Mouse (Mus musculus): ENCODE measurements around the gene Zscan5b.
A peak's percentile ranks its signal among the peaks of the same experiment; 100 is the strongest.
"Not testable (repeated sequence)": the region's sequence is repeated elsewhere in the genome, so short reads cannot be mapped to it uniquely, and the experiment has no call there.

The Zscan5b gene

DNA sequence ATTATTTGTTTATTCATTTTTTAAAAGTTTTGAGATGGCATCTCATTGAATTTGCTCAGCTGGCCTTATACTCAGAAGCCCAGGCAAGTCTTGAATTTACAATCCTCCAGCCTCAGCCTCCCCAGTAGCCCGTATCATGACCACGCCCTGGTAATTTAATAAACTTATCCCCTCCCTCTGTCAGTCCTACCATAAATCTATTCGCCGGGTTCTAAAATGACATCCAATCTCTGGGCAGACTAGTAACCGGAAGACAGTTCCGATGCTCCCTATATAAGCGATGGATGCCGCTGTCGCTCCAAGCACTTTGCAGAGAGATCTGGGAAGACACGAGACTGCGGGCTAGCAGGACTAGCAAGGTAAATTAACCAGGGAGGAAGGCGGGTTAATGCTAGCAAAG lies at the start of gene Zscan5b:
Gene Zscan5b (plus strand): TSS at position 301 of the 400 bp plus-strand sequence.
- DNase-seq (ENCODE audit: low read depth, low spot score), result no peak

GRCm38 (mm10) chr7:6172674-6173244 lies 49.3 kb upstream of the Zscan5b start:
- no peak for DNase-seq (ENCODE audit: low read depth, low spot score)

DNA sequence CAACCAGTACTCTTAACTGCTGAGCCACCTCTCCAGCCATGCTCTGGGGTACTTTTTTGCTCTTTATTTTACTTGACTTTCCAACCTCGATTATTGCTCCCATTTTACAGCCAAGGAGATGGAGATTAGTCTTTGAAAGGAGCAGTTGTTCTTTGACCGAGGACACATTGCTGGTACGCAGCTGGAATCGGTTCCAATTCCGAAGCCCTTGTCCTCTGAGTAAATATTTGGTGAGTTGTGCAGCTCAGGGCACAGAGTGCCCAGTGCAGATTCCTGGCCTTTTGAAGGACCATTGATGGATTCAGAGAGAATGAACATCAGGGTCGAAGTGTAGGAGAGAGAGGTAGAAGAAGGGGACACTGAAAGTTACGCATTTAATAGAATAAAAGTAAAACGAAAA lies 48.2 kb upstream of the Zscan5b start:
- no peak for DNase-seq (ENCODE audit: low read depth, low spot score)

GRCm38 (mm10) chr7:6174365-6174987 lies 47.6 kb upstream of the Zscan5b start:
- not testable (repeated sequence) for DNase-seq (ENCODE audit: low read depth, low spot score)

GRCm38 (mm10) chr7:6179013-6179412 lies 43.1 kb upstream of the Zscan5b start:
- peak; percentile 88 for DNase-seq (ENCODE audit: low read depth, low spot score)

DNA sequence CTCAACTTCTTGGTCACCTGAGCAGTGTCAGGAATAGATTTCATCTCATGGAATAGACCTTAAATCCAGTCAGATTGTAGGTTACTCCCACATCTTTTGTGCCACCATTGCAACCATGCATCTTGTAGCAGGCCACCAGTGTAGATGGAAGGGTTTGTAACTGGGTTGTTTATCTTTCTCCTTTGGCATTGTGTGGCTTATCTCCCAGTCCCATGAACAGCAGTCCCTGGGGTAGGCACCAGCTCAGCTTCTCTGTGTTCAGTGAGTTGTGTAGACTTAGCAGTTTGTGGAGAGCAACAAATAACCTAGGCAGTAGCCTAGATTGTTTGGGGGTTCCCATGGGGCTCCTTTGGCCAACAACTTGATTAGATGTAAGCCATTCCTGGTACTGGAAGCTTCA lies 39.2 kb upstream of the Zscan5b start:
- DNase-seq (ENCODE audit: low read depth, low spot score), result no peak

- DNase-seq (ENCODE audit: low read depth, low spot score), result peak; percentile 92
These were observed 38.3 kb upstream of the Zscan5b start for GRCm38 (mm10) chr7:6183802-6184201.

GRCm38 (mm10) chr7:6184521-6184920 lies 37.6 kb upstream of the Zscan5b start:
- peak; percentile 58 for DNase-seq (ENCODE audit: low read depth, low spot score)

GRCm38 (mm10) chr7:6185391-6185790 lies 36.7 kb upstream of the Zscan5b start:
- no peak for DNase-seq (ENCODE audit: low read depth, low spot score)

DNA sequence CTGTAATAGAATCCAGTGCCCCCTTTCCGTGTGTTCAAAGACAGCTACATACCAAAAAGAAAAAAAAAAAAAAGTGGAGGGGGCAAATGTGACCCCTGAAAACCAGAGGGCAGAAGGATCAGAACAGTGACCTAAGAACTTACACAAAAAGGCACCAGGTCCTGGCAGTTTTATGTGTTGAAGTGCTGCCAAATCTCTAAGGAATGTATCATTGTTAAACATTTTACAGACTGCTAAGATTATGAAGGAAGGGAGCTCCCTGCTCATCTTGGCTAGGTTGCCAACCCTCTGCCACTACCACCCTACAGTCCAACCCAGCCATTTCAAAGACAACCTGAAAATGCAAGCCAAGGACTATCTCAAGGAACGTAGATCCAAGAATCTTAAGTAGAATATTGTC lies 35.9 kb upstream of the Zscan5b start:
- DNase-seq (ENCODE audit: low read depth, low spot score), result no peak

DNA sequence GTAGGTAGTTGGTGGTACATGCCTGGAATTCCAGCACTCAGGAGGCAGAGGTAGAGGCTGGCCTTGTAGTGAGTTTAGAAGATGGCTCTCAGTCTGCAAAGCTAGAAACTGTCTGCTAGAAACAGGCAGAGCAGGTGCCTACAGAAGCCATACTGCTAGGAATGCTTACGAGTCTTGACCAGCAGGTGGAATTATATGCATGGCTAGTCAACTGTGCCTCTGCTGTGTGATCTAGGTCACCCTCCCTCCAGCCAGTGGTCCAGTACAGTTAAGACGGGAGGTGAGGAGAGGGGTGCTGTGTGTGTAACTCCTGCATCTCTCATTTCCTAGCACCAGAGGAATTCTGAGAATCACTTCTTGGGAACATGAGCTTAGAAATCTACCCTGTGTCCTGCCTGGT lies 35.3 kb upstream of the Zscan5b start:
- peak; percentile 30 for DNase-seq (ENCODE audit: low read depth, low spot score)

DNA sequence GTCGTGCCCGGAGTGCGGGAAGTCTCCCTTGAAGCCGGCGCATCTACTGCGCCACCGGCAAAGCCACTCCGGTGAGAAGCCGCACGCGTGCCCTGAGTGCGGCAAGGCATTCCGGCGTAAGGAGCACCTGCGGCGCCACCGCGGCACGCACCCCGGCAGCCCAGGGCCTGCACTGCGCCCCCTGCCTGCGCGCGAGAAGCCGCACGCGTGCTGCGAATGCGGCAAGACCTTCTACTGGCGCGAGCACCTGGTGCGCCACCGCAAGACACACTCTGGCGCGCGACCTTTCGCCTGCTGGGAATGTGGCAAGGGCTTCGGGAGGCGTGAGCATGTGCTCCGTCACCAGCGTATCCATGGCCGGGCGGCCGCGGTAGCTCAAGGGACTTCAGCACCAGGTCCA lies 32.5 kb upstream of the Zscan5b start:
- peak; percentile 40 for DNase-seq (ENCODE audit: low read depth, low spot score)

DNA sequence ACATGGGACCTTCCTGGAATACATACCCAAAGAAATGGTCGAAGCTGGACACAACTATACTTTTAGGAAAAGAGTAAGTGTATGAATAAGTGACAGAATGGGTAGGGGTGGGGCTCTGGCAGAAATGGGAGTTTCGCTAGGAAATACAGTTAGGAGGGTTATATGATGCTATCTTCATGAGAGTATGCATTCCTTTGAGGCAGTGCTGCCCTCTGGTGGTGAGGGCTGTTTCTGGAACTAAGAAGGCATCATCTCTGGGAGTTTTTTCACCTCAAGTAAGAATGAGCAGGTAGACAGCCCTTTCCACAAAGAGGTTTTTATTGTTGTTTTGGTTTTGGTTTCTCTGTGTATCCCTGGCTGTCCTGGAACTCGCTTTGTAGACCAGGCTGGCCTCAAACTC lies 30.7 kb upstream of the Zscan5b start:
- peak; percentile 90 for DNase-seq (ENCODE audit: low read depth, low spot score)

DNA sequence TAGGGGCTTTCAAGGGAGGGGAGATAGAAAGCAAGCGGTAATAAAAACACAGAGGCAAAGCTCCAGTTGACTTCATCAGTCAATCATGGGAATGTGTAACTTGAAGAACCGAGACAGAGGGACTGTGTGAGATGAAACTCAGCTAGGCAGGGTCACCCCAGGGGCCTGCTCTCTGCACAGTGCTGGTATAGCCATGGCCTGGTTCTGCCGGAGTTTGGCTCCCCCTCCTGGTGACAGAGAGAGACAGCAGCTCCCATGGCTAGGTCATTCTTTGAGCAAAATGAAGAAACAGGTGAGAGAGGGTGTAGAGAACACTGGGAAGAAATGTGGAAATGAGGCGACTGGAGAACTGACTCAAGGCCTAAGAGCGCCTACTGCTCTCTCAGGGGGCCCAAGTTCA lies 27.9 kb upstream of the Zscan5b start:
- DNase-seq (ENCODE audit: low read depth, low spot score), result peak; percentile 69

DNA sequence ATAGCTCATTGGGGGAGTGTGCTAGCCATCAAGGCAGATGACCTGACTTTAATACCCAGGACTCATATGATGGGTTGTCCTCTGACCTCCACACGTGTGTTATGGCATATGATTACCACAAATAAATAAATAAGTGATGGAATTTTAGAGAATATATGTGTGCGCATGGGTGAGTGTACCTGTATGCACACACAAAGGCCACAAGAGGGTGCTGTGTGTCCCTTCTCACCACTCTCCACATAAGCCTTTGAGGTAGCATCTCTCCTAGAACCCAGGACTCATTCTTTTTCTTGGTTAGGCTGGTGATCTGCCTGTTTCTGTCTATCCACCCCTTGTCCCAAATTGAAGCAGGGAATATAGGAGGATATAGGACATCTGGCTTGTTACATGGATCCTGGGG lies 26.3 kb upstream of the Zscan5b start:
- DNase-seq (ENCODE audit: low read depth, low spot score), result no peak

- no peak for DNase-seq (ENCODE audit: low read depth, low spot score)
These were observed 25.3 kb upstream of the Zscan5b start, which contains the start of gene Galp for GRCm38 (mm10) chr7:6196790-6197189. Gene Galp (plus strand): TSS chr7:6197090.

DNA sequence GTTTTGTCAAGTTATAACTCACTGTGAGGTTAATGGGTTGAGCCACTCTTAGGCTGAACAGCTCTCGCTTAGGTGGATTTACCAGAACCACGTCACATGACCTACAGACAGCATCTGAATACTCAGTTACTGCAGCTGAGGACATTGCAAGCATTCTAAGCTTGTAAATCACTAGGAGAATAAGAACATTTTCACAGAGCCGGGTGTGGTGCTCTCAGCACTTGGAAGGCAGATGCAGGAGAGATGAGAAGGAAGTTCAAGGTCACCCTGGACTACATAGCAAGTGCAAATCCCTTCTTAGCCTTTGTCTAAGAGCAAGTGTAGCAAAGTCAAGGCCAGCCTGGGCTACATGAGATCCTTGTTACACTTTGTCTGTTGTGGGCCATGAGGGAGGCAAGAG lies 17.9 kb upstream of the Zscan5b start:
- no peak for DNase-seq (ENCODE audit: low read depth, low spot score)

- DNase-seq (ENCODE audit: low read depth, low spot score), result peak; percentile 31
These were observed 8.9 kb upstream of the Zscan5b start for GRCm38 (mm10) chr7:6213144-6213543.

GRCm38 (mm10) chr7:6214691-6215090 lies 7.4 kb upstream of the Zscan5b start:
- DNase-seq (ENCODE audit: low read depth, low spot score), result not testable (repeated sequence)

DNA sequence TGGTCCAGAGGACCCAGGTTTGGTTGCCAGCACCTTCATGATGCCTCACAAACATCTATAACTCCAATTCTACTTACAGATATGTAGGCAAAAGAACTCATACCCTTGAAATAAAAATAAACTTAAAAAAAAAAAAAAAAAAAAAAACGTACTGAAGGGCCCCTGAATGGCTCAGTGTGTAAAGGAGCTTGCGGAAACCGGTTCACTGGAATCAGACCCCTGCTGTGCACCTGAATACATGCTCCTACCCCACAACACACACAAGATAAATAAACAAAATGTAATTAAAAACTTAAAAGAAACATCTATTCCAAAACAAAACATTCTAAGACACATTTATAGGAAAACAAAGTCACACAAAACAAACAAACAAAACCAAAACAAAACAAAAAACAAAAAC lies 1.9 kb upstream of the Zscan5b start:
- DNase-seq (ENCODE audit: low read depth, low spot score), result no peak

- peak; percentile 67 for DNase-seq (ENCODE audit: low read depth, low spot score)
These were observed 6.4 kb downstream of the Zscan5b start for GRCm38 (mm10) chr7:6228491-6228890.

DNA sequence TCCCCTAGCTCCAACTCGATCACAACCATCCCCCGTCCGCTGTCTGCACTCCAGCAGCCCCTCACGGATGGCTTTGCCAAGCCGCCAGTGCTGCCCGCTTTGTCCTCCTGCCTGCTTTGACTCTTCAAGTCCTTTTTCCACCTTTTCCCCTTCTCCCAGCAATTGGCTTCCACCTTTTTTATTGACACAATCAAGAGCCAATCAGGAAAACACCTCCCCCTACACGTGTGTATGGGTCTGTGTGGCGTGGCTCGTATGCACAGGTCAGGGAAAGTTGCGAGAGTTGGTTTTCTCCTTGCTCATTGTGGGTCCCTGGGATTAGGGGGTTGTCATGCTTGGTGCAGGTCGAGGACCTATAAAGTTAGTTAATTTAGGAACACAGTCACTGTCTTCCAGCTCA lies 17.7 kb downstream of the Zscan5b start:
- no peak for DNase-seq (ENCODE audit: low read depth, low spot score)

GRCm38 (mm10) chr7:6240841-6241425 lies 18.9 kb downstream of the Zscan5b start:
- peak; percentile 64 for DNase-seq (ENCODE audit: low read depth, low spot score)

All from brain, adult 2 months (tissue).